ENCODE assay signal across 9 mouse cellular contexts in genomic region chr17:12170791-12171497, GRCm38 (mm10). TPM values are rescaled to one million over a fixed set of nuclear protein-coding genes. Genes with fewer than 3 reads are reported as not detected.
DNase-seq lines count a peak whose midpoint lies in the region; ATAC-seq lines count a peak whose summit lies in the region.
"Had no signal": no experiment of that assay in that cellular context is flagged by ENCODE, and none has a peak within 500 bp of the region (broad histone marks: within the 10 kb centered on the region; RNA-seq: fewer than 3 reads in every experiment).

No protein-coding gene starts in this region.

- peak; percentile 76 for ATAC-seq in megakaryocyte progenitor cell, adult 5-6 weeks (replicated peaks; ENCODE audit: poor library complexity)

- H3K4me1 ChIP-seq in embryonic facial prominence, embryonic 10.5 days = peaks cover 34% of the 10 kb centered on the region

- H3K27me3 ChIP-seq in embryonic facial prominence, embryonic 10.5 days (replicated peaks; ENCODE audit: low read depth, poor library complexity, severe bottlenecking) = no peaks in the 10 kb centered on the region
- H3K27me3 ChIP-seq: neural tube, embryonic 13.5 days had no signal

- H3K36me3 ChIP-seq in embryonic facial prominence, embryonic 10.5 days (replicated peaks) = peaks cover 33% of the 10 kb centered on the region

- no peak overlapping the region for H3K27ac ChIP-seq in embryonic facial prominence, embryonic 10.5 days (replicated peaks)
- H3K27ac ChIP-seq: neural tube, embryonic 13.5 days had no signal

- 69% methylated on average over 7 of the region's 7 CpGs for WGBS in embryonic facial prominence, embryonic 10.5 days

- H3K9me3 ChIP-seq in embryonic facial prominence, embryonic 10.5 days = no peaks in the 10 kb centered on the region
- H3K9me3 ChIP-seq: neural tube, embryonic 13.5 days had no signal

- peak; percentile 74 for DNase-seq in adrenal gland, adult 2 months
- no peak for DNase-seq in adrenal gland, adult 18-20 months (ENCODE audit: low spot score in 2 of 2)
- DNase-seq in heart, adult 18-20 months = peak; percentile 60 to 79
- peak; percentile 50 to 68 for DNase-seq in kidney, postnatal 25 days
- no peak for DNase-seq in cerebellum, postnatal 14 days
- DNase-seq in embryonic facial prominence, embryonic 10.5 days (ENCODE audit: low spot score) = no peak
- no peak for DNase-seq in cerebellum, adult 18-20 months

- no peak overlapping the region for H3K4me3 ChIP-seq in embryonic facial prominence, embryonic 10.5 days
- H3K4me3 ChIP-seq: neural tube, embryonic 13.5 days had no signal

RNA-seq across cellular contexts. Expression of gene Agpat4, which starts 52.4 kb away (rescaled TPM):
- total RNA-seq in adrenal gland, adult 2 months (2021) = 10 to 100 TPM; 23.9 to 85.2 TPM
- polyA plus RNA-seq in adrenal gland, adult 2 months (2012; rRNA removed) = 13.1 and 20.7 TPM in 2 replicates
- 10 to 100 TPM; 33.2 to 54.3 TPM for total RNA-seq in adrenal gland, adult 18-20 months (2021)
- 1 to 10 TPM; 3.7 to 4.5 TPM for total RNA-seq in heart, adult 18-20 months (2021)
- 0.81 and 1.7 TPM in 2 replicates for total RNA-seq in megakaryocyte progenitor cell, adult 5-6 weeks (2015)
- total RNA-seq in megakaryocyte progenitor cell, adult 5-6 weeks (2017) = 0.54 and 2.6 TPM in 2 replicates
- polyA plus RNA-seq in embryonic facial prominence, embryonic 10.5 days (2016; fragmentation: Nextera tagmentation; extraction: Ambion mirVana) = 39.4 and 41.3 TPM in 2 replicates

Comparison
In these comparisons a context has a peak if more than half of its experiments do, and no peak if none do; other contexts are left out.
1. DNase-seq: peak in adrenal gland, adult 2 months (single experiment), heart, adult 18-20 months (2 of 2) and kidney, postnatal 25 days (2 of 2); none in adrenal gland, adult 18-20 months (0 of 2), cerebellum, postnatal 14 days (0 of 2), embryonic facial prominence, embryonic 10.5 days (single experiment) and cerebellum, adult 18-20 months (0 of 2).
2. RNA of gene Agpat4, which starts 52.4 kb away (total RNA-seq): 23.9 to 85.2 TPM in adrenal gland, adult 2 months and 33.2 to 54.3 TPM in adrenal gland, adult 18-20 months; 3.7 to 4.5 TPM in heart, adult 18-20 months and 0.54 to 2.6 TPM in megakaryocyte progenitor cell, adult 5-6 weeks; every median in the first group is over 4 times any median in the second.